Mouse (Mus musculus) kidney, embryonic 14.5 days (tissue): ENCODE data around the gene Terb1. TPM values are rescaled to one million over a fixed set of nuclear protein-coding genes. Genes with fewer than 3 reads are reported as not detected.
A peak's percentile ranks its signal among the peaks of the same experiment; 100 is the strongest.

Experiments used
- ATAC-seq: fragments of 200-750 bp; cut with Nextera tagmentation; 2 replicates; pipeline ENCODE4 v1.8.0; 2017; ENCODE audit warnings: moderate number of reproducible peaks, mild to moderate bottlenecking, moderate TSS enrichment, moderate library complexity; ENCODE audit not compliant: low FRiP score, low TSS enrichment
- H3K27ac ChIP-seq: fragments of 300-500 bp; sonication (generic); 2 replicates; pipeline ENCODE4 v1.5.1; 2014; ENCODE audit warnings: low read depth, mild to moderate bottlenecking, low read length, moderate library complexity, mixed read lengths
- H3K27me3 ChIP-seq: fragments of 300-500 bp; sonication (generic); 2 replicates; pipeline ENCODE4 v1.6.1; 2014; ENCODE audit warnings: mild to moderate bottlenecking, low read length; ENCODE audit not compliant: control insufficient read depth, insufficient read depth
- H3K36me3 ChIP-seq: fragments of 300-500 bp; sonication (generic); 2 replicates; pipeline ENCODE4 v1.6.1; 2014; ENCODE audit warnings: low read length, mixed read lengths; ENCODE audit not compliant: control insufficient read depth, insufficient read depth
- H3K4me1 ChIP-seq: fragments of 300-500 bp; sonication (generic); 2 replicates; pipeline ENCODE4 v1.6.1; 2014; ENCODE audit warnings: low read length, mixed read lengths; ENCODE audit not compliant: control insufficient read depth, insufficient read depth
- H3K4me2 ChIP-seq: fragments of 300-500 bp; sonication (generic); replicated peaks from 2 replicates; pipeline ENCODE4 v1.6.1; 2014; ENCODE audit warnings: low read depth, mild to moderate bottlenecking, low read length
- H3K4me3 ChIP-seq: fragments of 300-500 bp; sonication (generic); 2 replicates; pipeline ENCODE4 v1.5.1; 2014; ENCODE audit warnings: mild to moderate bottlenecking, low read length
- H3K9ac ChIP-seq: fragments of 300-500 bp; sonication (generic); 2 replicates; pipeline ENCODE4 v1.6.1; 2014; ENCODE audit warnings: low read depth, mild to moderate bottlenecking, low read length, moderate library complexity
- H3K9me3 ChIP-seq: fragments of 300-500 bp; sonication (generic); 2 replicates; pipeline ENCODE4 v1.6.1; 2016; ENCODE audit warnings: low read length; ENCODE audit not compliant: control insufficient read depth
- WGBS: fragments of 180-500 bp; shearing (Covaris S2); extraction: QIAGEN DNeasy Blood & Tissue Kit; methylation state at CpG from one replicate; pipeline ENCODE4 v1.1.7; 2014; 5-methylcytosine and 5-hydroxymethylcytosine counted together
- polyA plus RNA-seq: library from polyadenylated mRNA; unstranded; fragments of >200 nt; fragmentation: Nextera tagmentation; extraction: Ambion mirVana; gene quantifications from 2 replicates; pipeline ENCODE4 v1.2.1, GENCODE M21; 2014

Gene Terb1
- polyA plus RNA-seq, 1 experiment from 2014 or later, result 0.79 TPM

- peak overlapping the region; percentile 57; the same call in 1 of the 2 replicates for H3K4me3 ChIP-seq
- WGBS, result 81% methylated on average over 3 of the region's 3 CpGs
- peak overlapping the region; percentile 100 for H3K4me2 ChIP-seq
- no peaks in the 10 kb centered on the region for H3K27me3 ChIP-seq
- ATAC-seq, result no peak; the same call in 1 of the 2 replicates
- H3K4me1 ChIP-seq, result peaks cover 4% of the 10 kb centered on the region; the same call in 1 of the 2 replicates
- H3K9me3 ChIP-seq, result no peaks in the 10 kb centered on the region
- no peak overlapping the region for H3K27ac ChIP-seq
- H3K9ac ChIP-seq, result no peak overlapping the region
- peaks cover 26% of the 10 kb centered on the region; the same call in 1 of the 2 replicates for H3K36me3 ChIP-seq
Observed at GRCm38 (mm10) chr8:104510134-104510533, 424 bp upstream of the Terb1 start.

DNA sequence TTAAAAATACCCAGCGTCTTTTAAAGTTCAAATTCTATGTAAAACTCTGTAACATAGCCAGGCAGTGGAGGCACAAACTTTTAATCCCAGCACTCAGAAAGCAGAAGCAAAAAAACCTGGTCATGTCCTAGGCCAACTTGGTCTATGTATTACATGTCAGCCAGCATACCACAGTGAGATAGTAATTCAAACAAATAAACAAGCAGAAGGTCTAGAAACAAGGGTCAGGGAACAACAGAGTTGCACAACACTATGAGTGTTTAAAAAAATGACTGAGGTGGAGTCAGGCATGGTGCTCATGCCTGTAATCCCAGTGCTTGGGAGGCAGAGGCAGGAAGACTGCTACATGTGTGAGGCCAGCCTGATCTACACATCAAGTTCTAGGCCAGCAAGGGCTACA, 30.6 kb downstream of the Terb1 start:
- no peaks in the 10 kb centered on the region for H3K4me1 ChIP-seq
- no peak overlapping the region for H3K27ac ChIP-seq
- WGBS, result 69% methylated on average over 1 of the region's 1 CpGs
- no peaks in the 10 kb centered on the region for H3K27me3 ChIP-seq
- H3K4me3 ChIP-seq, result no peak overlapping the region
- H3K36me3 ChIP-seq, result no peaks in the 10 kb centered on the region
- no peak overlapping the region for H3K9ac ChIP-seq
- no peak overlapping the region for H3K4me2 ChIP-seq
- no peaks in the 10 kb centered on the region for H3K9me3 ChIP-seq
- no peak for ATAC-seq

DNA sequence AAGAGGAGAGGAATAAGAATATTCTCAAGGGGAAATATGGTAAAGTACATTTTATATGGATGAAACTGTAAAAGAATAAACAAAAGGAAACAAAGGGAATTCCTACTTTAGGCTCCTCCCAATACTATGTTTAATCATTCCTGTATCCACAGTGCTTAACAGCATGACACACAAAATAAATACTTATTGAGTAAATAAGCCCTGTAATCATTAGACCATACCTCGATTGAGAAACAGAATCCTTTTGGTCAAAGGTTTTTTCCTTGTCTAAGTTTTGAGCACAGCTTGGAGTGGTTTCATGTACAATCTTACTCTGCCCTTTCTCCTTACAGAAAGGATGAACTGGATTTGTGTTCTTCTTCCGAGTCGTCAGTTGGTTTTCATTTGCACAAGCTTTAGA, 37.2 kb downstream of the Terb1 start:
- no peaks in the 10 kb centered on the region for H3K9me3 ChIP-seq
- H3K9ac ChIP-seq, result no peak overlapping the region
- H3K4me2 ChIP-seq, result no peak overlapping the region
- no peaks in the 10 kb centered on the region for H3K4me1 ChIP-seq
- no peak overlapping the region for H3K4me3 ChIP-seq
- H3K36me3 ChIP-seq, result no peaks in the 10 kb centered on the region
- ATAC-seq, result no peak
- 82% methylated on average over 3 of the region's 3 CpGs for WGBS
- H3K27me3 ChIP-seq, result no peaks in the 10 kb centered on the region
- no peak overlapping the region for H3K27ac ChIP-seq

DNA sequence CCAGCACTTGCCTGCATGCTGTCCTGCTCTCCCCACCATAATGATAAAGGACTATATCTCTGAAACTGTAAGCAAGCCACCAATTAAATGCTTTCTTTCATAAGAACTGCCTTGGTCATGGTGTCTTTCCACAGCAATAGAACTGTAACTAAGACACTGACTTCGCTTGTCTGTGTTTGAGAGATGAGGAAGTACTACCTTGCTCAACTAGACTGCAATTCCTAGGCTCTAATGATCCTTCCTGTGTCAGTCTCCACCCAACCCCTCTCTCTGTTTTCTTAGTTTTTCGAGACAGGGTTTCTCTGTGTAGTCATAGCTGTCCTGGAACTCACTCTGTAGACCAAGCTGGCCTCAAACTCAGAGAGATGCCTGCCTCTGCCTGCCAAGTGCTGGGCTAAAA, 42.2 kb downstream of the Terb1 start:
- no peaks in the 10 kb centered on the region for H3K36me3 ChIP-seq
- no peak overlapping the region for H3K4me3 ChIP-seq
- 70% methylated on average over 2 of the region's 2 CpGs for WGBS
- H3K9me3 ChIP-seq, result no peaks in the 10 kb centered on the region
- no peaks in the 10 kb centered on the region for H3K4me1 ChIP-seq
- H3K27me3 ChIP-seq, result no peaks in the 10 kb centered on the region
- no peak overlapping the region for H3K4me2 ChIP-seq
- H3K9ac ChIP-seq, result no peak overlapping the region
- H3K27ac ChIP-seq, result no peak overlapping the region
- no peak for ATAC-seq

GRCm38 (mm10) chr8:104452177-104452576, 57.5 kb downstream of the Terb1 start:
- Histone ChIP-seq H3K4me1 (no peaks in the 10 kb centered on the region), H3K9me3 (no peaks in the 10 kb centered on the region), H3K36me3 (no peaks in the 10 kb centered on the region), H3K4me2 (no peak overlapping the region), H3K27me3 (no peaks in the 10 kb centered on the region), H3K27ac (no peak overlapping the region), H3K4me3 (no peak overlapping the region), H3K9ac (no peak overlapping the region)
- 85% methylated on average over 3 of the region's 3 CpGs for WGBS
- no peak for ATAC-seq

DNA sequence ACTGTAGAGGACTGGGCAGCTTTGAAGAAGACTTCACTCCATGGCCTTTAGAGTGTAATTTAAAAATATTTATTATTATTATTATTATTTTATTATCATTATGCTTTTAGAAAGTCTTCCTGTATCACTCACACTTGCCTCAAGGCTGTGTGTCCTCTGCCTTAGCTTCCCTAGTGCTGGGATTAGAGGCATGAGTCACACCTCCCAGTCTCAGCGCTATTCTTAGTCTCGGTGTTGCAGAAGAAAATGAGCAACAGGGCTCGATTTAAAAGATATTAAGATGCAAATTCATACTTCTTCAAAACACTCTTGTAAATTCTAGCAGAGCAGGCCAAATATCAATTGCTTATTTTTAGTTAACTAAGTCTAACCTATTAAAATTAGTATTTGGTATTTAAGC, 60.9 kb downstream of the Terb1 start:
- Histone ChIP-seq H3K27me3 (no peaks in the 10 kb centered on the region), H3K27ac (no peak overlapping the region), H3K4me1 (no peaks in the 10 kb centered on the region), H3K9me3 (no peaks in the 10 kb centered on the region), H3K36me3 (no peaks in the 10 kb centered on the region), H3K9ac (no peak overlapping the region), H3K4me3 (no peak overlapping the region), H3K4me2 (no peak overlapping the region)
- WGBS, result 83% methylated on average over 3 of the region's 3 CpGs
- ATAC-seq, result no peak

- Histone ChIP-seq H3K4me3 (no peak overlapping the region), H3K27me3 (no peaks in the 10 kb centered on the region), H3K4me1 (peaks cover 9% of the 10 kb centered on the region), H3K9ac (no peak overlapping the region), H3K27ac (no peak overlapping the region), H3K9me3 (no peaks in the 10 kb centered on the region), H3K4me2 (no peak overlapping the region), H3K36me3 (no peaks in the 10 kb centered on the region)
- WGBS, result 84% methylated on average over 3 of the region's 3 CpGs
- no peak for ATAC-seq
Observed at GRCm38 (mm10) chr8:104446016-104446415, 63.7 kb downstream of the Terb1 start.

GRCm38 (mm10) chr8:104445248-104445647, 64.5 kb downstream of the Terb1 start:
- no peak for ATAC-seq
- peaks cover 9% of the 10 kb centered on the region for H3K4me1 ChIP-seq
- H3K27ac ChIP-seq, result no peak overlapping the region
- WGBS, result 63% methylated on average over 6 of the region's 6 CpGs
- no peak overlapping the region for H3K4me2 ChIP-seq
- no peak overlapping the region for H3K4me3 ChIP-seq
- H3K9ac ChIP-seq, result no peak overlapping the region
- H3K27me3 ChIP-seq, result no peaks in the 10 kb centered on the region
- peaks cover 5% of the 10 kb centered on the region for H3K36me3 ChIP-seq
- H3K9me3 ChIP-seq, result no peaks in the 10 kb centered on the region

DNA sequence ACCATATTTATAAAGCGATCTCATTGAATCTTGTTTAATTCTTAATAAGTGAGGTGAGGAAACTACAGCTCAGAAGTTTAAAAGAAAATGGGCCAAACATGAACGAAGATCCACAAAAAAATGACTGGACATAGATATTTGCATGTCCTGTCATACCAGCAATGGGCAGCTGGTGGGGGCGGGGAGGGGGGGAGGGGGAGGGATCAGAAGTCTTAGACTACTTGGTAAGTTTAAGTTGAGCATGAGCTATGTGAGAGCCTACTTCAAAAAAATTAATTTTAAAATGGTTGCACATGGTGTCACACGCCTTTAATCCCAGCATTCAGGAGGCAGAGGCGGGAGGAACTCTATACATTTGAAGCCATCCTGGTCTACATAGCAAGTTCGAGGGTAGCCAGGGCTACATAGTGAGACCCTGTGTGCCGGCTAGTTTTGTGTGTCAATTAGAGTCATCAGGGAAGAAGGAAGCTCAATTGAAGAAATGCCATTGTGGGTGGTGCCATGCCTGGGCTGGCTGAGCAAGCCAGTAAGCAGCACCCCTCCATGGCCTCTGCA, 66.5 kb downstream of the Terb1 start:
- Histone ChIP-seq H3K27ac (no peak overlapping the region), H3K4me2 (peak overlapping the region; percentile 31; the same call in 1 of the 2 replicates), H3K9ac (peak overlapping the region; percentile 93)

More for the DNA sequence above, 66.5 kb downstream of the Terb1 start:
- Histone ChIP-seq H3K9me3 (no peaks in the 10 kb centered on the region), H3K4me1 (peaks cover 9% of the 10 kb centered on the region), H3K4me3 (peak overlapping the region; percentile 94), H3K27me3 (no peaks in the 10 kb centered on the region), H3K36me3 (peaks cover 25% of the 10 kb centered on the region)
- ATAC-seq, result peak; percentile 21; the same call in 1 of the 2 replicates
- WGBS, result 62% methylated on average over 7 of the region's 7 CpGs
